Mouse (Mus musculus): ENCODE results near the gene Zzz3. TPM values are rescaled to one million over a fixed set of nuclear protein-coding genes. Genes with fewer than 3 reads are reported as not detected.
A peak's percentile ranks its signal among the peaks of the same experiment; 100 is the strongest.
"Not testable (repeated sequence)": the region's sequence is repeated elsewhere in the genome, so short reads cannot be mapped to it uniquely, and the experiment has no call there.

Zzz3 gene
- total RNA-seq, 2 experiments from 2014 or later: 45.3 to 45.7 TPM

DNA sequence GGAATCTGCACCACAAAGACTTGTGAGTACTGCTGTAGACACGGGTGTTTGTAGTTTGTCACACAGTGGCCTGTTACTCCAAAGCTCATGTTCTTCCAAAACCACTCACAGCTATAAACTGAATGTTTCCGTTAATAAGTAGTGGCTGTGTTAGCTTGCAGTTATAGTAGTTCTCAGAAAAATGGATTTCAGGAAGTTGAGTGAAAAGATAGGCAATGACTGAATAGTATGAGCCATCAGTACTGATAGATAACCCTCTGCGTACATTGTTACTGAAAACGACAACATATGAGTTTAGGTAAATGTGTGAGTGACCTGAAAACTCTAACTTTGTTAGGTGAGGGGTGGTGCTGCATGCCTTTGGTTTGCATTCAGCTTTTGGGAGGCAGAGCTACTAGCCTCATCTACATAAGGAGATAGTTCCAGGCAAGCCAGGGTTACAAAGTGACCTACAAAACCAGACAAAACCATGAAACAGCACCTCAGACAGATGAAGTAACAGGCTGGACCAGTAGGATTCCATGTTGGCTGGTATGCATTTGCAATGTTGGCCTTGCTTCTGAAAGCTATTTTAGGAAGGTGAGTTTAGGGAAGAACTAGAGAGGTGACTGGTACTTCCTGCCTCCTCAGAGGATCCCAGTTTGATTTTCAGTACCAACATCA, 10.8 kb downstream of the Zzz3 start:
- H3K27ac ChIP-seq: peak overlapping the region; percentile 87
- DNase-seq (ENCODE audit: low spot score in 2 of 2): no peak
- no peak for TF ChIP-seq CTCF (conservative IDR thresholded peaks at IDR 0.05)
- H3K4me3 ChIP-seq: no peak overlapping the region

- Histone ChIP-seq H3K4me3 (no peak overlapping the region), H3K27ac (no peak overlapping the region)
- no peak for DNase-seq (ENCODE audit: low spot score in 2 of 2)
- TF ChIP-seq CTCF (conservative IDR thresholded peaks at IDR 0.05): no peak
Measured at GRCm38 (mm10) chr3:152410980-152411551, 15.8 kb downstream of the Zzz3 start.

DNA sequence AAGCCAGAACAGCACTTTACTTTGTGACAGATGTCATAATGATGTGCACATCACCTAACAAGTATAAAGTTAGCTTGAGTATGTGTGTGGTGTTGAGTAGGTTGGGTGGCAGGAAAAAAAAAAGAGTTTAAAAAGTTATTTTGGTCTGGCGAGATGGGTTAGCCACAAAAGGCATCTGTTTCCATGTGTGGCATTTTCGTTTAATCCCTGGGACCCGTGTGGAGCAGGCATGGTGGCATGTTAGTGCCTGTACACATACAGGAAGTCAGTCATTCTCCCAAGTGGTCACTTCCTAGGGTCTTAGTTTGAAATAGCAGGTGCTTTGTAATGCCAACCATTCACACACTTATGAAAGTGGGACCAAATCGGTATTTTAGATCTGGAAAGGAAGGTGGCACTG, 17.1 kb downstream of the Zzz3 start:
- DNase-seq (ENCODE audit: low spot score in 2 of 2): no peak
- no peak overlapping the region for H3K27ac ChIP-seq
- no peak overlapping the region for H3K4me3 ChIP-seq
- TF ChIP-seq CTCF (conservative IDR thresholded peaks at IDR 0.05): no peak

DNA sequence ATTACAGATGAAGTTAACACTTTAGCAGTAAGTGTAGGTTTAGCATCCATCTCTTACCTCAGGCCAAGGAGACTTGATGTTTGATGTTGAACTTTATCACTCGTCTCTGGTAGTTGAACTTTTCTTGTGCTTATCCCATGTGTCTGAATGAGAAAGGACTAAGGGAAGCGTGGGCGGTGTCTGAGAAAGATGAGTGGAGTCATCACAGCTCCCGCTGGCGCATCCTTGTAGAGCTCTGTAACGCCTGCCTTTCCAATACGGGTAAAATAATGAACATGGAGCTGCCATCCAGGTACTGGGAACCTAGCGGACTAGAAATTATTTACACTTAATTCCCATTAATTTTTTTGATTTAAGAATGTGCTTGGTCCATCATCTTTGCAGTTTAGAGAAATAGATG, 33.7 kb downstream of the Zzz3 start:
- no peak overlapping the region for H3K4me3 ChIP-seq
- H3K27ac ChIP-seq: no peak overlapping the region
- DNase-seq (ENCODE audit: low spot score in 2 of 2): no peak
- TF ChIP-seq CTCF (conservative IDR thresholded peaks at IDR 0.05): no peak

- Histone ChIP-seq H3K27ac (peak overlapping the region; percentile 30; the same call in 1 of the 2 replicates), H3K4me3 (no peak overlapping the region)
- no peak for DNase-seq (ENCODE audit: low spot score in 2 of 2)
- no peak for TF ChIP-seq CTCF (conservative IDR thresholded peaks at IDR 0.05)
Measured at GRCm38 (mm10) chr3:152432677-152433076, 37.4 kb downstream of the Zzz3 start.

DNA sequence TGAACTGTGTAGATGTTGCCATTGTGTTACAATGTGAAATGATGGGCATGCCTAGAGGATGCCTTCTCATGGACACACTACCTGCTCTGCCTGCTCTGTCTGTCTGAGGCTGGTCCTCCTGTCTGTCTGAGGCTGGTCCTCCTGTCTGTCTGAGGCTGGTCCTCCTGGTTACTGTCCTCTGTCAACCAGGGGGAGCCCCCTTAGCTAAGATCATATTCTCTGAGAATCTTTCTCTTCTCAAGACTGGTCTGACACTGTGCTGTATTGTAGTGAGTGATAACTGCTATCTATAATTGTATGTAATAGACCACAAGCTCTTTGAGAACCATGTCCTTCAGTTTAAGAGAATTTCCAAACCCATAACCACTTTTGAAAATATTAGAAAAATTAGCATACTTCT, 40.3 kb downstream of the Zzz3 start:
- DNase-seq (ENCODE audit: low spot score in 2 of 2): no peak
- H3K27ac ChIP-seq: no peak overlapping the region
- no peak for TF ChIP-seq CTCF (conservative IDR thresholded peaks at IDR 0.05)
- no peak overlapping the region for H3K4me3 ChIP-seq

DNA sequence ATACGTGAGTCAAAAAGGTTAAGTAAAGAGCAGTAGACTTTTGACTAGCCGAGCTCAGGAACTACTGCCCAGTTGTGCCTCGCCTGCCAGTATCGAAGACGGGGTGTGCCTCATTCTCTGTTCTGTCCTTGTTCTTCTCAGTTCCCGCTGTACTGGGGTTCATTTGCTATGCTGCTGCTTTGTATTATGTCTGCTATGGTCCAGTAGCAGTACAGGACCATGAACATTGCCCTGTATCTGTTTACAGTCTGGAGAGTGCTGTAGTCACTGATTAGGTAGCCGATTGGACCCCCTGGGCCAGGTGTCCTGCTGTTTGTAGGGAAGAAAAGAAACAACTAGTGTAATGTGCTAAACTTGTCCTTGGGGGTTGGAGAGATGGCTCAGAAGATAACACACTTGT, 42.8 kb downstream of the Zzz3 start:
- no peak overlapping the region for H3K4me3 ChIP-seq
- no peak for DNase-seq (ENCODE audit: low spot score in 2 of 2)
- H3K27ac ChIP-seq: no peak overlapping the region
- TF ChIP-seq CTCF (conservative IDR thresholded peaks at IDR 0.05): no peak

DNA sequence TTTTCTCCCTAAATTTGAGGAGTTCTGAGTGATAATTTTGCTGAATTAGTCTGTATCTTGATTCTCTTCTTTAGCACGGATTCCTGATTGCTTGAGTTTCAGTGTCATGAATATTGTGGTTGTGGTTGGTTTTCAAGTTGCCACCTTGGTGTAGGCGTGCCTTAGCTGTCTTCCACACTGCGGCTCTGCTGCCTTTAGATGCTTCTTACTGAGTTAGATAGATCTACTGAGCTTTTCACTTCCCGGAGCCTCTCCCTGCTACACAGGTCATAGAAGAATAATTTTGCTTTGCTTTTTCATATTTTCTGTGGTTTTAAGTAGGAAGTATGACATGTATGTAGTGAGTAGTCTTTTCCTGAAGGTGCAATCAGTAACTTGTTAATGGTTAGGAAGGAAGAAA, 47.5 kb downstream of the Zzz3 start:
- TF ChIP-seq CTCF (conservative IDR thresholded peaks at IDR 0.05): no peak
- no peak overlapping the region for H3K4me3 ChIP-seq

DNA sequence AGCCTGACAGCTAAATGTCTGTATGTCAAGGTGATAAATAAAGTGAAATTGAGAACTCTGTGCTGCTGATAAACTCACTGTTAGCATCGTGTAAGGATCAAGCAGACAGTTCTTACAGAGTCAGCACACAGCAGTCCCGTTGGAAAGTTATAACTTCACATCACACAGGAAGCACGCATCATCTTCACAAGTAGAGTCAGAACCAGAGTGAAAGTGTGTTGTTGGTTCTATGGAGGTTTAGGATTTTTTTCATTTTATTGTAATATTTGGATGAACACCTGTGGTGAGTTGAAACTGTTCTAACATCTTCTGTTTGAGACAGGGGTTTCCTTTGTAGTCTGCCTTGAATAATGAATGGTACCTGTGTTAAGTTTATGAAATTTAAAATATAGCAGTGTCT, 48.8 kb downstream of the Zzz3 start:
- no peak for TF ChIP-seq CTCF (conservative IDR thresholded peaks at IDR 0.05)
- DNase-seq (ENCODE audit: low spot score in 2 of 2): no peak
- Histone ChIP-seq H3K4me3 (no peak overlapping the region), H3K27ac (no peak overlapping the region)

More for the DNA sequence above, 47.5 kb downstream of the Zzz3 start:
- H3K27ac ChIP-seq: no peak overlapping the region
- DNase-seq (ENCODE audit: low spot score in 2 of 2): no peak

DNA sequence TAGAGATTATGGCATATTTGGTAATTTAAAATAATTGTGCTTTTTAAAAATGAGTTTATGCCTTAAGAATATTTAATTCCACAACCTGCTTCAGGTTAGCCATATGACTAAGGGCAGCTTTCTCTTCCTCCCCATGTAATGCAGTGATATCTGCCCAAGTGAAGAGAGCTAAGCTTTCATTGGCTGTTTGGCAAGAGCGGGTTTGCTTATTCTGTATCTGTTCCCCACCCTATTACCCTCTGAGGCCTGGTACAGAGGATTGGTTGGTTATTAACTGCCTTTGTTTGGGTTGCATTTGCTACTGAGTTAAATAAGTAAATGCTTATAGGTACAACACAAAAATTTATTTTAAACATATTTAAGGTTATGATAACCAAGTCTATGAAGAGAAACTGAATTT, 51.7 kb downstream of the Zzz3 start:
- H3K27ac ChIP-seq: no peak overlapping the region
- DNase-seq (ENCODE audit: low spot score in 2 of 2): no peak
- no peak for TF ChIP-seq CTCF (conservative IDR thresholded peaks at IDR 0.05)
- H3K4me3 ChIP-seq: no peak overlapping the region

DNA sequence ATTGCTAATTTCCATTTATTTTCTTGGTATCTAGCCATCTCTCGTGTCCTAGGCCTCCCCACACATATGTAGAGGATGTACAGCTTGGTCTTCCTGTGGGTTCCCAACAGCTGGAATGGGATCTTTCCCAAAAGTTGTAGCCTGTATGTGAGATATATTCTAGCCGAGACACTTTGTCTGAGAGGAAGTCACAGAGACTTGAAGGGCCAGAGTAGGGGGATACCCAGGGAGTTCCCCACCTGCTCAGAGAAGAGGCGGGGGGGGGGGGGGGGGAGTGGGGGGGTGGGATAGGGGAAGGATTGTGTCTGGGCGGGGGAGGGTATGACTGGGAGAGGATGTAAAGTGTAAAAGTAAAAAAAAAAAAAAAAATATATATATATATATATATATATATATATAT, 57.9 kb downstream of the Zzz3 start:
- no peak overlapping the region for H3K4me3 ChIP-seq
- no peak for TF ChIP-seq CTCF (conservative IDR thresholded peaks at IDR 0.05)
- DNase-seq (ENCODE audit: low spot score in 2 of 2): no peak
- H3K27ac ChIP-seq: no peak overlapping the region

- H3K4me3 ChIP-seq: no peak overlapping the region
- no peak overlapping the region for H3K27ac ChIP-seq
- DNase-seq (ENCODE audit: low spot score in 2 of 2): no peak
- no peak for TF ChIP-seq CTCF (conservative IDR thresholded peaks at IDR 0.05)
Measured at GRCm38 (mm10) chr3:152457308-152458035, 62.2 kb downstream of the Zzz3 start.

DNA sequence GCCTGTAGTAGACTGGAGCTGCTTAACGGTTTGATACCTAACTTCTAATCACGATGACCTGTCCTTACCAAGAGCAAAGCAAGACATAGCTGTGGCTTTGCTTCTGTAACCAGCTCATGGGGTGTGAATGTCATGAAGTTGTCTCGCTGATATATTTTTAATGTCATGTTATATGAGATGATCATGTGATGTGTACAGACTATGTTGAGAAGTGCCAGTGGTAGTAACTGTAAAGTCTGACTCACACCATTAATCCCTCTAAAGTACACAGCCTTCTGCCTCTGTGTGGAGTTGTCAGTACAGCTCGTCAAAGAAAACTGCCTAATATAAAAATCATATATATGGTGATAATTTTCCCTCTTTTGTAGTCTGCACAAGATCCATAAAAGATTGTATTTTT, 63.6 kb downstream of the Zzz3 start:
- H3K27ac ChIP-seq; H3K4me3 ChIP-seq; DNase-seq (ENCODE audit: low spot score in 2 of 2): not testable (repeated sequence)

- no peak for TF ChIP-seq CTCF (conservative IDR thresholded peaks at IDR 0.05)
- no peak for DNase-seq (ENCODE audit: low spot score in 2 of 2)
Measured at GRCm38 (mm10) chr3:152460802-152461201, 65.5 kb downstream of the Zzz3 start.

More at GRCm38 (mm10) chr3:152460802-152461201, 65.5 kb downstream of the Zzz3 start:
- Histone ChIP-seq H3K4me3 (no peak overlapping the region), H3K27ac (no peak overlapping the region)
